Mouse (Mus musculus): ENCODE data around the gene Tcl1b4. TPM values are rescaled to one million over a fixed set of nuclear protein-coding genes. Genes with fewer than 3 reads are reported as not detected.

The Tcl1b4 gene
- polyA plus RNA-seq (2015; fragmentation: Nextera tagmentation; extraction: Ambion mirVana): not detected in 2 replicates

DNA sequence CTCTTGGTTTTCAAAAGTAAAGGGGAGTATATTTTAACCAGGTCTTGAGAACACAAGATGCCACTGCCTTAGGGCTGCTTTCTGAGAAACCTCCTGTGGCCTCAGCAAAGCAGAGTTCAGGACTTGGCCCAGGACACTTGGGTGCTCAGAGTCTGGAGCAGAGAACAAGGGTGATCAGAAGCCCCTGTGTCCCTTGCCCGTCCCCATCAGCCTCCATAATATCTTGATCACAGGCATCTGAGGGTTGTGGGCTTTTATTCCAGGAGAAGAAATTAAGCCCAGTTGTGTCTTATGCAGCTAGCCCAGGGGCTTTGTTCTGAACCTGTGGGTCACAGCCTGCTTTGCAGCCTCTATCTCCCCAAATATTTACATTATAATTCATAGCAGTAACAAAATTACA lies at the start of gene Tcl1b4:
Gene Tcl1b4 (plus strand): TSS at position 301 of the 400 bp plus-strand sequence.

DNA sequence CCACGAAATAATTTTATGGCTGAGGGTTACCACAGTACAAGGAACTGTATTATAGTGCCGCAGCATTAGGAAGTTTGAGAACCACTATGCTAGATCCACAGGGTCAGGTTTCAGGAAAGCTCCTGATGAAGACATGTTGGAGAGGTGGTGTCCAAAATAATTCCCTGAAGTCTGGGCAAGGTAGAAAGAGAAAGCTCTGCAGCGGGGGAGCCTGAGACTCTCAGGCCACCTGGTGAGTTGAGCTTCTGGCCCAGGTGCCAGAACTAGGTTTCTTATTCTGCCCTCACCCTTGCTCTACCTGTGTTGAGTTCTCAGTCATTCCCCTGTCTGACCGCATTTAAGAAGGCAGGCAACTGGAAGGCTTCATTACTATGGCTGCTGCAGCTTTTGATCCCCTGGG lies 42.4 kb upstream of the Tcl1b4 start, which contains the start of gene Tcl1b1:
Gene Tcl1b1 (plus strand): TSS at position 301 of the 400 bp plus-strand sequence.

DNA sequence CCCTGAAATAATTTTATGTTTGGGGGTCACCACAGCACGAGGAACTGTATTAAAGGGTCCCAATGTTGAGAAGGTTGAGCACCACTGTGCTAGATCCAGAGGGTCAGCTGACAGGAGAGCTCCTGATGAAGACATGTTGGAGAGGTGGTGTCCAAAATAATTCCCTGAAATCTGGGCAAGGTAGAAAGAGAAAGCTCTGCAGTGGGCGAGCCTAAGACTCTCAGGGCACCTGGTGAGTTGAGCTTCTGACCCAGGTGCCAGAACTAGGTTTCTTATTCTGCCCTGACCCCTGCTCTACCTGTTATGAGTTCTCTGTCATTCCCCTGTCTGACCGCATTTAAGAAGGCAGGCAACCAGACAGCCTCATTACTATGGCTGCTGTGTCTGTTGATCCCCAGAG lies 25.7 kb upstream of the Tcl1b4 start, which contains the start of gene Tcl1b5:
Gene Tcl1b5 (plus strand): TSS at position 301 of the 400 bp plus-strand sequence.

DNA sequence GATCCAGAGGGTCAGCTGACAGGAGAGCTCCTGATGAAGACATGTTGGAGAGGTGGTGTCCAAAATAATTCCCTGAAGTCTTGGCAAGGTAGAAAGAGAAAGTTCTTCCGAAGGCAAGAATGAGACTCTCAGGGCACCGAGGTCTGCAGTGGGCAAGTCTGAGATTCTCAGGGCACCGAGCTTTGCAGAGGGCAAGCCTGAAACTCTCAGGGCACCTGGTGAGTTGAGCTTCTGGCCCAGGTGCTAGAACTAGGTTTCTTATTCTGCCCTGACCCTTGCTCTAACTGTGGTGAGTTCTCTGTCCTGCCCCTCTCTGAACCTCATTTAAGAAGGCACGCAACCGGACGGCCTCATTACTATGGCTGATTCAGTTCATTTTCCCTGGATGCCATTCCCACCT lies 11.0 kb upstream of the Tcl1b4 start, which contains the start of gene Tcl1b3:
Gene Tcl1b3 (plus strand): TSS at position 301 of the 400 bp plus-strand sequence.

DNA sequence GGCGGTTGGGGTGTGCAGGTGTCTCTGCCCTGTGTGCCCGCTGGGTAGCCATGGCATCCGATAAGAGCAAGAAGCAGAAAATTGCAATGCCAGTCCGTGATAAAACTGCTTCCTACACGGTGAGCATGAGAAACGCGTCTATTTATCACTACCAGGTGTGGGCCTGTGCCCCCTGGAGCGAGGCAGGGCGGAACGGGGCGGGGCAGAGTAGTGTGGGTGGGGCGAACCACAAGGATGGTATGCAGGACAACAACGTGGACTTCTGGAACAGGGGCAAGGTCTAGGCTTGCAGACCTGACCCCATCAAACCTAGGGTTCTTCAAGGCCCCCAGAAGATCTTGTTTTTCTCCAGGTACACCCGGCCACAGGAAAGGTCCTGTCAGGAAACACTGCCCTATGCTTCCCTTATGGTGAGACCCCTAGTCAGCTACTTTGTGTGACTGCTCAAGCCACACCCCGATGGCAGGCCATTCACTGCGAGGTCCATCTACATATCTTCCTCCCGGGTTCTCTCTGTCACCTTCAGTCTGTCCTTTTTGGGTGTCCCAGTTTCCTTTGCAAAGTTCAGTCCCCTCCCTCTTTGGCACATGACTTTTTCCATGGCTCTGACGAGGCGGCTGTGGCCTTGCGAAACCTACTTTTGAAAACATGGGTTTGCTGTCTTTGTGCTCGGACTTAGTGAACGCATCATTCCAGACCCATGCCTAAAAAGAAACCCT lies 21.0 kb downstream of the Tcl1b4 start, which contains the start of gene Tcl1:
Gene Tcl1 (minus strand): TSS at position 193 of the 719 bp plus-strand sequence.

Other genes with a start within 250 kb of the Tcl1b4 start
- gene Syne3, start 192.1 kb upstream of the Tcl1b4 start, polyA plus RNA-seq (2015; fragmentation: Nextera tagmentation; extraction: Ambion mirVana): 4.0 and 4.2 TPM in 2 replicates
- 617 and 713 TPM in 2 replicates for gene Glrx5, start 169.3 kb upstream of the Tcl1b4 start, polyA plus RNA-seq (2015; fragmentation: Nextera tagmentation; extraction: Ambion mirVana)
- not detected in 2 replicates for gene Tcl1b2, start 55.9 kb upstream of the Tcl1b4 start, polyA plus RNA-seq (2015; fragmentation: Nextera tagmentation; extraction: Ambion mirVana)
- not detected in 2 replicates for gene Tcl1b1, start 42.3 kb upstream of the Tcl1b4 start, polyA plus RNA-seq (2015; fragmentation: Nextera tagmentation; extraction: Ambion mirVana)
- not detected in 2 replicates for gene Tcl1b5, start 25.6 kb upstream of the Tcl1b4 start, polyA plus RNA-seq (2015; fragmentation: Nextera tagmentation; extraction: Ambion mirVana)
- gene Tcl1b3, start 10.9 kb upstream of the Tcl1b4 start, polyA plus RNA-seq (2015; fragmentation: Nextera tagmentation; extraction: Ambion mirVana): not detected in 2 replicates
- gene Tcl1, start 20.8 kb downstream of the Tcl1b4 start, polyA plus RNA-seq (2015; fragmentation: Nextera tagmentation; extraction: Ambion mirVana): not detected in 2 replicates
- not detected in 2 replicates for gene Tunar, start 131.9 kb downstream of the Tcl1b4 start, polyA plus RNA-seq (2015; fragmentation: Nextera tagmentation; extraction: Ambion mirVana)